10 mouse cellular contexts compared by ENCODE assay signal in the genomic region with DNA sequence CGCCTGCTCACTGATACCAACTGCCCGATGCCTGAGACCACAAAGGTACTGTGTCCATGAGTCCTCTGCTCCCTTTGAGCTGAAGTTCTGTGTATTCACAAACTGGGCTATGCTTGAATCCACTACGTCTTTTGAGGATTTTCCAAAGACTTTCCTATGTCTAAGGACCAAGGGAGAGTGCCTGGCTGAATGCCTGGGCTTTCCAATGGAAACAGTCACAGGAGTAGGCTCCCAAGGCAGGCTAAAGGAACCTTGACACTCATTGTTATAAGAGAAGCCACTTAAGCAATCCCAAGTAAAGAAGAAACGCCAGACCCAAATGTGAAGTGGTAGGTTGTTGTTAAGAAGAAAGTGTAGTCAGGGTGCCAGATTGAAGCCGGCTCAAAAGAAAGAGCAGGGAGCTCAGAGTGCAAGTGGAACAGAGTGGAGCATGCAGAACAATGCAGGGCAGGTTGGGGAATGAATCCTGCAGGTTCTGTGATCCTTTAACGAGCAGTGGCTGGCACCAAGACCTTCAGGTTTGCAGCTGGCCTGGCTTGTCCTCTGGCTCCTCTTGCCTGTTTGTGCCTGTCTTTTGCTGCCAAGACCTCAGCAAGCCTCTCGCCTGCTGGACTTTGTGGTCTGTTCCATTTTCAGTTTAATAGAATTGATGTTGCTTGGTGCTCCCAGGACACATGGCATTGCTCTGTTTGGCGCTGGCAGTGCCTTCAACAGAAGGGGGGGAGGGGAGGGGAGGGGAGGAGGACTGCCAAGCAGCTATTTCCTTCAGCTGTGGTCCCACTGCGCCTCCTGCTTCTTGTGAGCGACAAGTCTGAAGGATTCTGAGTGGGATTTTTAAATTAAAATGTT. TPM values are rescaled to one million over a fixed set of nuclear protein-coding genes. Genes with fewer than 3 reads are reported as not detected.
DNase-seq lines count a peak whose midpoint lies in the region; ATAC-seq and TF ChIP-seq lines count a peak whose summit lies in the region.
"Had no signal": no experiment of that assay in that cellular context is flagged by ENCODE, and none has a peak within 500 bp of the region (broad histone marks: within the 10 kb centered on the region; RNA-seq: fewer than 3 reads in every experiment).

No protein-coding gene starts in this region.

- 72% methylated on average over 10 of the region's 10 CpGs for WGBS in heart, embryonic 12.5 days
- 24% methylated on average over 10 of the region's 10 CpGs for WGBS in cerebellum, adult 2 months
- 84% methylated on average over 10 of the region's 10 CpGs for WGBS in thymus, adult 2 months

- no peak for ATAC-seq in heart, embryonic 12.5 days (ENCODE audit: insufficient number of reproducible peaks, low FRiP score)

- no peak overlapping the region for H3K4me3 ChIP-seq in heart, embryonic 12.5 days
- H3K4me3 ChIP-seq in cerebellum, adult 2 months (replicated peaks; ENCODE audit: insufficient read depth, low read depth, low read length): no peak overlapping the region
- no peak overlapping the region for H3K4me3 ChIP-seq in thymus, adult 2 months (ENCODE audit: control insufficient read depth, insufficient read depth, low read length)
- H3K4me3 ChIP-seq: embryonic facial prominence, embryonic 12.5 days had no signal

- H3K9me3 ChIP-seq in heart, embryonic 12.5 days (replicated peaks): no peaks in the 10 kb centered on the region
- H3K9me3 ChIP-seq: embryonic facial prominence, embryonic 12.5 days; G1E had no signal

- no peak overlapping the region for H3K9ac ChIP-seq in heart, embryonic 12.5 days
- H3K9ac ChIP-seq: embryonic facial prominence, embryonic 12.5 days had no signal

- H3K27me3 ChIP-seq in heart, embryonic 12.5 days (replicated peaks): no peaks in the 10 kb centered on the region
- H3K27me3 ChIP-seq in cerebellum, adult 2 months (ENCODE audit: control insufficient read depth, insufficient read depth, low read length): no peaks in the 10 kb centered on the region
- no peaks in the 10 kb centered on the region for H3K27me3 ChIP-seq in thymus, adult 2 months (ENCODE audit: control insufficient read depth, insufficient read depth, low read length)
- H3K27me3 ChIP-seq: embryonic facial prominence, embryonic 12.5 days had no signal

- peak; percentile 57; the same call in 1 of the 2 replicates for TF ChIP-seq CTCF in cerebellum, adult 2 months (IDR thresholded peaks at IDR 0.05; ENCODE audit: borderline replicate concordance, insufficient read depth, low read depth, low read length)
- TF ChIP-seq CTCF in thymus, adult 2 months (IDR thresholded peaks at IDR 0.05; ENCODE audit: borderline replicate concordance, control insufficient read depth, extremely low read depth, insufficient read depth, low read length, poor library complexity): no peak

- no peak overlapping the region for H3K27ac ChIP-seq in heart, embryonic 12.5 days (ENCODE audit: poor library complexity, severe bottlenecking)
- H3K27ac ChIP-seq in cerebellum, adult 2 months (ENCODE audit: insufficient read depth, low read length): peak overlapping the region; percentile 41
- H3K27ac ChIP-seq in thymus, adult 2 months (ENCODE audit: control insufficient read depth, insufficient read depth, low read length): no peak overlapping the region
- H3K27ac ChIP-seq: embryonic facial prominence, embryonic 12.5 days had no signal

- H3K4me2 ChIP-seq in heart, embryonic 12.5 days: no peak overlapping the region
- H3K4me2 ChIP-seq: embryonic facial prominence, embryonic 12.5 days had no signal

- peak; percentile 20 for DNase-seq in heart, adult 8-10 months (ENCODE audit: low spot score)
- peak; percentile 86 for DNase-seq in Muller cell, postnatal 12 days (ENCODE audit: inconsistent ontology term)
- DNase-seq in cerebellum, adult 2 months: peak; percentile 79 to 86
- DNase-seq in layer of hippocampus, postnatal 14 days (ENCODE audit: low spot score in 2 of 2): peak; percentile 67 to 80
- DNase-seq in embryo, embryonic 9.5 days (ENCODE audit: extremely low spot score): no peak
- DNase-seq in thymus, adult 2 months: no peak
- DNase-seq in urinary bladder, adult 18-20 months (ENCODE audit: low spot score in 2 of 2): no peak

- no peak for TF ChIP-seq POLR2A in cerebellum, adult 2 months (IDR thresholded peaks at IDR 0.05; ENCODE audit: borderline replicate concordance, insufficient read depth, low read length)
- TF ChIP-seq POLR2A in thymus, adult 2 months (IDR thresholded peaks at IDR 0.05; ENCODE audit: control insufficient read depth, extremely low read depth, insufficient read depth, low read length, poor library complexity): no peak

- no peaks in the 10 kb centered on the region for H3K36me3 ChIP-seq in heart, embryonic 12.5 days
- H3K36me3 ChIP-seq in thymus, adult 2 months (ENCODE audit: control insufficient read depth, insufficient read depth, low read length): no peaks in the 10 kb centered on the region
- H3K36me3 ChIP-seq: embryonic facial prominence, embryonic 12.5 days; G1E had no signal

- peaks cover 16% of the 10 kb centered on the region for H3K4me1 ChIP-seq in heart, embryonic 12.5 days (replicated peaks)
- peaks cover 7% of the 10 kb centered on the region; the same call in 1 of the 2 replicates for H3K4me1 ChIP-seq in cerebellum, adult 2 months (ENCODE audit: control insufficient read depth, insufficient read depth, low read length)
- no peaks in the 10 kb centered on the region for H3K4me1 ChIP-seq in thymus, adult 2 months (replicated peaks; ENCODE audit: control insufficient read depth, insufficient read depth, low read length)
- H3K4me1 ChIP-seq: embryonic facial prominence, embryonic 12.5 days had no signal

RNA-seq across cellular contexts. Expression of a gene that starts 22.9 kb away (rescaled TPM):
- under 1 TPM; 0.16 to 0.56 (median 0.30) TPM for total RNA-seq in heart, adult 8-10 months (2022)
- 8.5 and 8.7 TPM in 2 replicates for polyA plus RNA-seq in heart, embryonic 12.5 days (2016; fragmentation: Nextera tagmentation; extraction: Ambion mirVana)
- polyA plus RNA-seq in cerebellum, adult 2 months (2012; rRNA removed): 128 and 146 TPM in 2 replicates
- 10 to 100 TPM; 79.3 to 93.2 TPM for total RNA-seq in layer of hippocampus, postnatal 14 days (2021)
- 0.09 and 0.23 TPM in 2 replicates for polyA plus RNA-seq in thymus, adult 2 months (2012; rRNA removed)
- total RNA-seq: G1E had no signal
- polyA plus RNA-seq: G1E had no signal

Comparison
In these comparisons a context has a peak if more than half of its experiments do, and no peak if none do; other contexts are left out.
1. DNase-seq: peak in heart, adult 8-10 months (single experiment), Muller cell, postnatal 12 days (single experiment), cerebellum, adult 2 months (2 of 2) and layer of hippocampus, postnatal 14 days (2 of 2); none in embryo, embryonic 9.5 days (single experiment), thymus, adult 2 months (single experiment) and urinary bladder, adult 18-20 months (0 of 2).
2. RNA of a gene that starts 22.9 kb away (polyA plus RNA-seq): 128 to 146 TPM in cerebellum, adult 2 months; 8.5 to 8.7 TPM in heart, embryonic 12.5 days and 0.09 to 0.23 TPM in thymus, adult 2 months; every median in the first group is over 10 times any median in the second.